Mouse (Mus musculus): ENCODE data around the gene Tle6.

Gene Tle6

DNA sequence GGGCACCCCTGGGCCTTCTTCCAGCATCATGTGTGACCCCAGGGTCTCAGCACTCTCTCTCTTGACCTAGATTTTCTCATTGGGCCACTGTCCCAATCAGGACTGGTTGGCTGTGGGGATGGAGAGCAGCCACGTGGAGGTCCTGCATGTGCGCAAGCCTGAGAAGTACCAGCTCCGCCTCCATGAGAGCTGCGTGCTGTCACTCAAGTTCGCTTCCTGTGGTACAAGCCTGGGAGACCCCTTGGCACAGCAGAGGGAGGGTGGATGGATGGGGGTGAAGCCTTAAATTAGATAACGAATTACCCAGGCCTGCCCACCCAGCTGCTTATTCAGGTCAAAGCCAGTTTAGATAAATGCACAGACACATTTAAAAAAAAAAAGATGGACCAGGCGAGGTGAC is 12.1 kb downstream of the Tle6 start:
- no peak for DNase-seq

DNA sequence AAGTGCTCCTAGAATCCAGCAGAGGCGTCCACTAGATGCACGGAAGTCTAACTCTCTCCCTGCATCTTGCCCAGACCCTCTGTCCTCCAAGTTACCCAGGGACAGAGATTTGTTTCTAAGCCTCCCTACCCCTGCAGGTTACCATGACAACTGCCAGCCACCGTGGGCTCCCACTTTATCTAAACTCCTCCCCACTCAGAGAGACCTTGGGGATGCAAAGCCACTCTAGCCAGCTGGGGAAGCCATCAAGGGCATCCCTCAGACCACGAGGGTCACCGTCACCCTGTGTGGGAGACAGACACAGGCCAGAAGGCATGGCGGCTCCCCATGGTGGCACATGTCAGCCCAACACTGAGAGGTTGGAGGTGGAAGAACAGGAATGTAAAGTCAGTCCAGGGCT is 17.5 kb downstream of the Tle6 start:
- no peak for DNase-seq

DNA sequence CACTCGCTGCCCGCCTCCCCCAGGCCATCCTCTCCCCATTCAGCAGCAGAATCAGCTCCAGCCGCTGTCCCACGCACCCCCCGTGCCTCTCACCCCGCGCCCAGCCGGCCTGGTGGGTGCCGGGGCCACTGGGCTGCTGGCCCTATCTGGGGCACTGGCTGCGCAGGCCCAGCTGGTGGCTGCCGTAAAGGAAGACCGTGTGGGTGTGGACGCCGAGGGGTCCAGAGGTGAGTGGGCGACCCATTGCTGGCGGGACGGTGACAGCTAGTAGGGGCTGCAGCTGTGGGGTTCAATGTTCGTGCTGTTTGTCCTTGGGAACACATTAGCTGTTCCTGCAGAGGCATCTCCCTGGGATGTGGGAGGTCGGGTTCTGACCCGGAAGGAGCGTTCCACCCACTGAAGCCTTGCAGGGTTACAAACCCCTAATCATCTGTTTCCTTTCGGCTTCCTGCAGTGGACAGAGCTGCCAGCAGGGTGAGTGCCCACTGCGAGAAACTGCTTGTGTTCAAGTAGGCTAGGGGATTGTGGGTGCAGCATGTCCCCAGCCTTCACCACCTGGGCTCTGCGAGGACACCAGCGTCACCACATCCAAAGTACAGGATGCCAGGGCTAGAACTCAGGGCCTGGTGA is 20.3 kb downstream of the Tle6 start:
- peak; percentile 38 to 68 for DNase-seq

DNA sequence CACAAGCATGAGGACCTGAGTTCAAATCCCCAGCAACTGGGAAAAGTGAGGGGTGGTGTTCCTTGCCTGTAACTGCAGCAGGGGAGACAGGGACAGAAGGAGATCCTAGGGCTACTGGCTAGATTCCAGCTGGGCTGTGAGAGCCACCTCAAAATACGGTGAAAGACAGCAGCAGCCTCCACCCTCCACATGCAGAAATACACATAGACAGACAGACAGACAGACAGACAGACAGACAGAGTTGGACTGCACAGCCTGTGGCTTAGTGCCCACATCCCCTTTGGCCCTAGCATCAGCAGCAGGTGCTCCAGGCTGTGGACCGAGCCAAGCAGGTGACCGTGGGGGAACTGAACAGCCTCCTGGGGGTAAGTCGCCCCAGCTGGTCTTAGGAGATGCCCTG is 20.9 kb downstream of the Tle6 start:
- no peak for DNase-seq

DNA sequence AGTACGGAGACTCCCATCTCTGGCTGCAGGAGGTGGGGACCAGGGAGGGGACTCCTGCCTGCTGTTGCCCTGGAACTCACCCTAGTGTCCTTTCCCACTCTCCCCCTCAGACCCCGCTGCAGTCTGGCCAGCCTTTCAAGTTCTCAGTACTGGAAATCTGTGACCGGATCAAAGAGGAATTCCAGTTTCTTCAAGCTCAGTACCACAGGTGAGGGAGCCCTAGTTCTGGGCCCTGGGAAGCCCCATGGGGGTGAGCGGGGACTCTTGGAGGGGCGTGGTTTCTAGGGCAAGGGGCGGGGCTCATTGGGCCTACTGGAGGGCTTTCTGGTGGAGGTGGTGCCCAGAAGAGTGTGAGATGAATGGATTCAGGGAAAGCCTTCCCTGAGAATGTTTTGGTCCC is 25.2 kb downstream of the Tle6 start:
- DNase-seq, result peak; percentile 26 to 71

DNA sequence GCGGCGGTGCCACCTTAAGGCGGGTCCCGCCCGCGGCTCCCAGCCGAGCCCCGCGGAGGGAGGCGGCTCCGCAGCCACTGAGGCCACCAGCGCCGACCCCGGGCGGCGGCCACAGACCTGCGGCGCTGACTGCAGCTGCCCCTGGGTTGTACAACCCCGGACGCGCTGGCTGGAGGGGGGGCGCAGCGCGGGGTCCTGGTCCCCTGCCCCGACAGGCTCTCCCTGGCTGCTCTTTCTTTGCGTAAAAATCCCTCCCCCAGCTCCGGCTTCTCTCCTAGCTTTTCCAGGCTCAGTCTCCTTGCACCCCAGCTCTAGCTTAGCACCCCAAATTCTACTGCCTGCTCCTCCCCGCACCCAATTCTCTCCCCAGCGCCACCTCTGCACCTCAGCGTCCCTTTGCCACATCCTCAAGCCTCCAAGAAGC is 25.7 kb downstream of the Tle6 start:
- DNase-seq, result peak; percentile 62 to 80

DNA sequence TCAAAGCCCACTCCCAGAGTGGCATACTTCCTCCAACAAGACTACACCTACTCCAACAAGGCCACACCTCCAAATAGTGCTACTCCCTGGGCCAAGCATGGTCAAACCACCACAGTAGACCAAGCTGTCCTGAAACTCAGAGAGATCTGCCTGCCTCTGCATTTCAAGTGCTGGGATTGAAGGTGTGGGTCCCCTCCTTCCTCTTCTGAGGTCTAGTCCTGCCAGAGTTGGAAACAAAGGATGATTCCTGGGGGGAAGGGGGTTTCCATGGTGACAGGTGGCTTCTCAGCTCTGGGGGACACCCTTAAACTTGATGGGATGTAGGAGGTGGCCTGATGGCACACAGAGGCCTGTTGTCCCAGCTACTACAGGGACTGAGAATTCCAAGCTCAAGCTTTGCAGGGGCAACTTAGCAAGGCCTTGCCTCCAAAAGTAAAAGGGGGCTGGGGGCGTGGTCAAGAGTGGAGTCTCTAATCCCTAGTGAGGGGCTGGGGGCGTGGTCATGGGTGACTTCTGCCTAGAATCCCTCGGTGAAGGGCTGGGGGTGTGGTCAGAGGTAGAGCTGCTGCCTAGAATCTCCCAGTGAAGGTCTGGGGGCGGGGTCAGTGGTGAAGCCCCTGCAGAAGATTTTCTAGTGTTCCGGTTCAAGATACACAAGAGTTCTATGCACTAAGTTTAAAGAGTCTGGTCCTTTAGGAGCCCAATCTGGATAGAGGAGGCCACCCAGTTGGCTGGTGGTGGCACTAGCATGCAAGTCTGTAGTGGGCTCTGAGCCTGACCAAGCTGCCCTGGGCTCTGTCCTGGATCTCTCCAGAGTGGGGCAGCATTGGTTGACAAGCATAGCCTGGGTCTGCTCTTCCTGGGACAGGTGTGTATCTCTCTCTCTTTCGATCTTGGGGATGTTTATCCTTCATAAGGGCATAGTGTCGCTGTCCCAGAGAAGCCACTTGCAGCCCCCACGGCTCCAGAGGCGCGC is 26.5 kb downstream of the Tle6 start, which contains the start of gene Tle2:
TSS of gene Tle2 (plus strand) at position 481 of the 976 bp plus-strand sequence.
- peak in 1 of 2 experiments; percentile 46 for DNase-seq

DNA sequence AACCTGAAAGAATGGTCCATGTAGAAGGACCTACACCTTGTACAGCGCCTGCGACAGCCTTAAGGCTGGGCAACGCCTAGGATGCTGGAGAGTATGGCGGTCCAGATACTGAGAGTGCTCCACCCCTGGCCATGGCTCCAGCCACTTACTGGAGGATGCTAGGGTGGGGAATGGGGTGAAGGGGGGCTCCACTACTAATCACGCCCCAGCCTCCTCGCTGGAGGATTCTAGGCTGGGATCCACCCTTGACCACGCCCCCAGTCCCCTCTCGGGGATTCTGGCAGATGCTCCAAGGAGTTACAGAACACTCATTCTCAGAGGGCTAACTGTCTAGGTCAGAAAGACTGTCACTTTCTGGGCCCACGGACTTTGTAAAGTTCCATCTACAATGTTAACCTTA is 27.9 kb downstream of the Tle6 start:
- DNase-seq, result peak; percentile 38 to 66

DNA sequence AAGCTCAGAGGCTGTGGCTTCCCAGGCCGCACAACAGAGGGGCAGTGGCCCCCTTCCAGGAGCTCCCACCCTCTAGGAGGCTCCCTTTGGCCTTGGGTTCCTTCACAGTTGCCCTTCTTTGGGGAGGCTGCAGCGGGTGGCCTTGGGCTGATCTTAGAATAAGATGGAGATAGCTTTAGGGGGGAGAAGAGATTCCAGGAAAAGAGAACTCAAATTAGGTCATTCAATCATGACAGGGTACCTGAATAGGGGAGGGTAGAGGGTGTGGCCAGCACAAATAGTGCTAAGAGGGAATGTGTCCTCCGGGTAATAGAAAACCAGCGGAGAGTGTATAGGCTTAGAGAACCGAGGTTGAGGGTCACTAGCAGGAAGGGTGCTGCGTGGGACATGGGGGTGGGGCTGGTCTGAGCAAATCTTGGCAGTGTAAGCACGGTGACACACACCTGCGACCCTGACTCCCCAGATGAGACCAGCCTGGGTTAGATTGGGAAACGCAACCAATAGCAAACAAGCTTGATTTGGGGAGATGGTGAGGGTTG is 28.7 kb downstream of the Tle6 start:
- DNase-seq, result peak in 1 of 2 experiments; percentile 57

DNA sequence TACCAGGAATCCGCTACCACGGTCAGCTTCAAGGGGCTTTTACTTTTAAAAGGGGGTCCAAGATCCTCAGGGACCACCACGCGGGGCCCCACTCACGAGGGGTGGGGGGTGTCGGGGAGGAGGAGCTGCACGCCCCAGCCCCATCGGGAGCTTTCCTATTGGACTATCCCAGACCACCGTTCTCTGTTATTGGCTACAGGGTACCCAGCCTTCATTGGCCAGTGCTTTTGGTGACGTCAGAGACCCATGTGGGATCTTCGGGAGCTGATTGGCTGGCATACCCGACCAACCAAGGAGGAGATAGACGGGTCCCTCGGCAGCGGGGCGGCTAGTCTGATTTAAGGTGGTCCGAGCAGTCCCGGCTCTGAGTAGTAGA is 29.4 kb downstream of the Tle6 start:
- DNase-seq, result peak; percentile 99

DNA sequence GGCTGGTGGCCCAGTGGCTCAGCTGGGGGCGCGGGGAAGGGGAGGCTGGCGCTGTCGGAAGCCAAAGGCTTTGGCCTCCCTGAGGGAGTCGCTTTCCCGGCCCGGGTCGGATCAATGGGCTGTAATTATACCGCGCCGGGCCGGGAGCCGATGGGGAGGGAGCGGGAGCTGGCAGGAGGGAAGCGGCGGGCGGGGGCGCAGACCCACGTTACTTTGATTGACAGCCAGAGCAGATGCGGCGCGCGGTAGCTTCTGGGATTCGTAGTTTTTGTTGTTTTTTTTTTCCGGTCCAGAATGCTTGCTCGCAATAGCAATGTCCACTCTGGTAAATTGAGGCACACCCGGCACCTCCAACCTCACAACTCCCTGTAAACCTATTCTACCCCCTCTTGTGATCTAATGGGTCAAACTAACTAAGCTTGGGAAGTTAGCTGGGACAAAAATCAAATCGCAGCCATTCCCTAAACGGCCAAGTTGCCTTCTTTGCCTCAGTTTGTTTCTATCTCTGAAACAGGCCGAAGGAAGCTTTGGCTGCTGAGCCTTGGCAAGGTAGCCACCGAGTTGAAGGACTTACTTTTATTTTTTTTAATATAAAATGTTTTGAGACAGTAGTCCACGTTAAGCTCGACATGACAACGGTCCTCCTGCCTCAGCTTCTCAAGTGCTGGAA is 29.9 kb downstream of the Tle6 start:
- peak; percentile 99 for DNase-seq

DNA sequence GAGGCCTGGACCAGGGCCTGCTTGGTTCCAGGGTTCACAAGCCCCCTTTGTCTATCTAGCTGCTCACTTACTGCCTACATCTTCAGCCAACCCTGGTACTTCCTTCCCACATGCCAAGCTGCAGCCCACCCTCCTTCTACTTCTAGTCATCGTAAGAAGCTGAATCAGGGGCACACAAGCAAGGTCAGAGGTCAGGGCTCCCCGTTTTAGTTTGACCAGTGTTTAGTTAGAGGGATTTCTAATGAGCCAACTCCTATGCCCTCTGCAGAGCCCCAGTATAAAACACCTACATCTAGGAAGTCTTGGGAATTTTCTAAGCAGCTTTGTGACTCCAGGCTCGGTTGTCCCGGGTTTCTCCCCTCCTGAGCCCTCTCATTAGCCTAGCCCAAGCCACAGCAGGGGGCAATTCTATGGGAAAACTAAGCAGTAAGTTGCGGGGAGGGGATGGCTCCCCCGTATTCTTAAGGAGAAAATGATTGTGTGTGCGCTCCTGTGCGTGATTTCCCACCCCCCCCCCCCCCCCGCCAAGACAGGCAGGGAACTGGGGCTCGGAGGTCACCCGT is 30.6 kb downstream of the Tle6 start:
- DNase-seq, result no peak

DNA sequence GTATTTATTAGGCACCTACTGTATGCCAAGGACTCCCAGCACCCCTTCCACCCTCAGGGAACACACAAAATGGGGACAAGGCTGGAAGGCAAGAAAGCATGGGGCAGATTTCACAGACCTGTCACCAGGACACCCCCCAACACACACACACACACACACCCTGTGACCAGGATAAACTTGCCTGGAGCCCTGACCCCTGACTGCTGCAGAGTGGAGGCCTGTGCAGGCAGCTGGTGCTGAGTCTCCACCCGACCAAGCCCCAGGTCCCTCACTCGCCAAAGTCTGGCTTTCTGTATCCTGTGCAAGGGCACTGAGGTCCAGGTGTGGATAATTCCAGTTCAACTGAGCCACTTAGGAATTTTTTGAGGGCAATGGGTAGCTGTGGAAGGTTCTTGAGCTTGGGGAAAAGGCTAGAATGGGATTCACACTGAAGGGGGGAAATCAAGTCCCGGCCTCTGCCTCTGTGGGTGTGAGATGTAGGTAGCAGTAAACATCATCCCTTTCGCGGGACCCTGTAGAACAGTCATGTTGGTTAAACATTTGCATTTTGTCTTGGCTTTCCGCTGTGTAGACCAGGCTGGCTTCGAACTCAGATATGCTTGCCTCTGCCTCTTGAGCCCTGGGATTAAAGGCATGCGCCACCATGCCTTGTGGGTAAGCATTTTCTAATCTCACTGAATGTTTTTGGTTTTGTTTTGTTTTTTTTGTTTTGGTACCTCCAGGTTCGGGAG is 31.2 kb downstream of the Tle6 start:
- peak in 1 of 2 experiments; percentile 53 for DNase-seq

DNA sequence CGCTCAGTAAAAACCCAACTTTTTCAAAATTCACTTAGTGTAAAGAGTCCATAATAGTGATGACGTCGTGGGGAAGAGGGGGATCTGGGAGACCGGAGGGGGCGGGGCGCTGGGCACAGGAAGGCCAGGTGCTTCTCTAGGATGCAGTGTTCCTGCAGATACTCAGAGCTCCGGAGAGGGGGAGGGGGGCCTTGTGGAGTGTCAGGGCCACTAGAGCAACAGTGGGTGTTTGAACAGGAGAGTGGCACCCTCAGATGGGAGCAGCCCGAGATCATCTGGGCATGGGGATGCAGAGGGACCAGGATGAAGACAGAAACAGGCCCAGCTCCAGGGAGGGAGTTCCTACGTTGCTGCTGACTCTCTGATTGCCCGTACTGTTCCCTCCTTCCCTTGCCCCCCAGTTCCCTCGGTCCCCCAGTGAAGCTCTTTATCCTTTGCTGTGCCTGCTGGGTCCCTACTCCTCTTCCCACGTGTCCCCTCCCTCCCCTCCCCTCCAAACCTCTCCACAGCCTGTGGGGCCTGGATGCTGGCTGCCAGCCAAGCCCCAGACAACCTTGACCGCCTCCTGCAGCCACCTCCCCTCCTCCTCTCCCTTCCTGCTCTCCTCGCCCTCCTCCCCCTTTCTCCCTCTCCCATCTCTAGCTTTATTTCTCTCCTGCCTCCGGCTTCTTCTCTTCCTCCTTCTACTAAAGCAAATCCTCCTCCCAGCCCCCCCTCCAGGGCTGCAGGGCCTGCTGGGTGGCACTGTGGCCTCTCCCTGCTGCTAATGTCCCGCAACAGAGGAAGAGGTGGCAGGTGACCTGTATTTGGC is 32.3 kb downstream of the Tle6 start:
- peak; percentile 72 to 90 for DNase-seq

DNA sequence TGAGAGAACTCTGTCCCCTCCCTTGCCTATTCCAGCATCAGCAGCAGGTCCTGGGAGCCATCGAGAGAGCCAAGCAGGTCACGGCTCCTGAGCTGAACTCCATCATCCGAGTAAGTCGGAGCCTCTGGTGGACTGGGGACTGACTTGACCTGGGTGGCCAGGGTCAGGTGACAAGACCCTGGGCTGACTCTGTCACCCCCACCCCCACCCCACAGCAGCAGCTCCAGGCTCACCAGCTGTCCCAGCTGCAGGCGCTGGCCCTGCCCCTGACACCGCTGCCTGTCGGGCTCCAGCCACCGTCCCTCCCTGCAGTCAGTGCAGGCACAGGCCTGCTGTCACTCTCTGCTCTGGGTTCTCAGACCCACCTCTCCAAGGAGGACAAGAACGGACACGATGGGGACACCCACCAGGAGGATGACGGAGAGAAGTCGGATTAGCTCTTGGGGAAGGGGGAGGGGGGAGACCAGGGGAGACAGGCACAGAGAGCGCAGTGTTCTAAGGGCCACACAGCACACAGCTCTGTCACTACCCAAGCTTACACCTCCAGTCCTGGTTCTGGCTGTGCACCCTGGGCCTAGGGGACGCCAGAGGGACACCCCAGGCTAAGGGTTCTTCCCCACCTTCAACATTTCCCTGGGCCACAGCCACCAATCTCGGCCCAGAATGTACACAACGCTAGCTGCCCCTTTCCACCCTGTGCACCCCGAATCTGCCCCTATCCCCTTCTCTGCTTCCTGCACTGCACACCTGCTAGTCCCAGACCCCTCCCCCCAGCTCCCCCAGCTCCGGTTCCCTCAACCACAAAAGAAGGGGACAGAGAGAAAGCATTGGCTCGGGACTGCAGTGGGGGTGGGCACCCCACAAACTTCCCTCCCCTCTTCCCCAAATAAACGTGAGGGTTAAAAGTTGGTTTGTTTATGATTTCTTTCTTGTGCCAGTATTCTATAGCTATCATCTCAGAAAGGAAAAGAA is 35.3 kb downstream of the Tle6 start:
- no peak for DNase-seq

DNA sequence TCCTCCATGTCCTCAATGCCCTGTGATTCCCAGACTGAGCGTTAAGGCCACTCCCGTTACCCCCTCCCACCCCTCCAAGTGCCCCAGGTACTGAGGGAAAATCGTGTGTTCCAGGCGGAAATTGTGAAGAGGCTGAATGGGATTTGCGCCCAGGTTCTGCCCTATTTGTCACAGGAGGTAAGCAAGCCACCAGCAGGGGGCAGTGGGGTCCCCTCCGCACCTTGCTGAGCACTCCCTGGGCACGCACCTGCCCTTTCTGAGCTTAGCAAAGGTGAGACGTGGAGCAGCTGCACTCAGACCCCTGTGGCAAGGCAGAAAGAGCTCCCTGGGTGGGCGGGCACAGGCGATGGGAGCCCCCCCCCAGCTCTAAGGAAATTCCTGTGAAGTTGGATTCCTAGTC is 36.1 kb downstream of the Tle6 start:
- peak; percentile 72 to 79 for DNase-seq

DNA sequence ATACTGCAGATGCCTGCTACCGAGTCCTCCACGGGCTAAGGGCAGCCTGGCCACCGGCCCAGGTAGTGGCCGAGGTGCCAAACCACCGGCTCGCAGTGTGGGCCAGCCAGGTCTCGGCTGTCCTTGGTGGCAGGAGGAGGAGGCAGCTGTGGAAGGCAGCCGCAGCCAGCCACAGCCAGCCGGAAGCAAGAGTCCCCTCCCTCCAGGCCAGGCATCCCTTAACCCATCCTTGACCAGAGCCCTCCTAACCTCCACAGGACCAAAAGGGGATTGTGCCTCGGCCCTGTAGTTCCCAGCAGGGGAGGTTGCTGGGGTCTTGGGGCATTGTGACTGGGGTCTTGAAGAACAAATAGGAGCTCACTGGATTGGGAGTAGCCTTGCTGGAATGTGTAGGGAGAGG is 36.7 kb downstream of the Tle6 start:
- DNase-seq, result peak; percentile 67 to 89

DNA sequence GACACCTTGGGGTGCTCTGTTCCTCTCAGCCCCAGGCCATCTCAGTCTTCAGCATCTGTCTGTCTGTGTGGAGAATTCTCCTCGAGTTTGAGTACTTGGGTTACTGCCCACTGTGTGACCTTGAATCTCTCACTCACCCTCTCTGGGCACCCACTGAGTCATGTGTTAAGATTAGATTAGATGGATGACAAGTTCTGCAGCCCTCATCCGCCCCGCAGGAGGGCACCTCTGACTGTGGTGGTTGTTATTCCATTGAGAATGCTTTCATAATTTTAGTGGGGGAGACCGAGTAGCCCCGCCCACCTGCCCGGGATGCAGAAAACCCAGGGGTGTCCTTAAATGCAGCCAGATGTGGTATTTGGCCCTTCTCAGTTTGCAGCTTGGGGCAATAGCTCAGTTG is 37.4 kb downstream of the Tle6 start:
- DNase-seq, result peak in 1 of 2 experiments; percentile 50

DNA sequence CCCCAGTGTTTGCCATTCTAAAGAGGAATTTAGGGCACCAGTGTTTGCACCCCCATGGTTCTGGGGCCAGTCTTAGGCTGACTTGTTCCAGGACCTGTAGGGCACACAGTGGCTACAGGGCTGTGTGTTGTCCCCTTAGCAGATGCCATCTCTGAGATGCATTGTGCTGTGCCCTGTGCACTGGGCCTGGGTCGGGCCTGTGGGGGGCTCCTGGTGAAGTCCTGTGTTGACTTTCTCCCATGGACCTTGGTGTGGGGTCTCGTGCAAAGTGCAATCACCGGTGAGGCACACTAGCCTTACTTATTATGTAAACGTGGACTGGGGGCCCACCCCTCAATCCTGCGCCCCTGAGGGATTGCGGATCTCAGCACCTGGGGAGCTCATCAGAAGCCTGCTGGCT is 38.5 kb downstream of the Tle6 start:
- no peak for DNase-seq
